Mouse (Mus musculus) stomach, embryonic 16.5 days (tissue): Measurements from ENCODE around the gene Dnajb4. TPM values are rescaled to one million over a fixed set of nuclear protein-coding genes. Genes with fewer than 3 reads are reported as not detected.
"Not testable (repeated sequence)": the region's sequence is repeated elsewhere in the genome, so short reads cannot be mapped to it uniquely, and the experiment has no call there.

Experiments used
- ATAC-seq: fragments of 200-750 bp; cut with Nextera tagmentation; 2 replicates; pipeline ENCODE4 v1.8.0; 2017; ENCODE audit warnings: moderate number of reproducible peaks, moderate TSS enrichment; ENCODE audit not compliant: insufficient read depth, low FRiP score
- H3K27ac ChIP-seq: fragments of 300-500 bp; sonication (generic); 2 replicates; pipeline ENCODE4 v1.5.1; 2014; ENCODE audit warnings: low read length
- H3K27me3 ChIP-seq: fragments of 300-500 bp; sonication (generic); 2 replicates; pipeline ENCODE4 v1.6.1; 2014; ENCODE audit warnings: low read length, control low read depth, mixed read lengths; ENCODE audit not compliant: control insufficient read depth, insufficient read depth
- H3K36me3 ChIP-seq: fragments of 300-500 bp; sonication (generic); 2 replicates; pipeline ENCODE4 v1.6.1; 2014; ENCODE audit warnings: low read length; ENCODE audit not compliant: control insufficient read depth, insufficient read depth
- H3K4me1 ChIP-seq: fragments of 300-500 bp; sonication (generic); 2 replicates; pipeline ENCODE4 v1.6.1; 2014; ENCODE audit warnings: low read length, control low read depth, mixed read lengths; ENCODE audit not compliant: control insufficient read depth, insufficient read depth
- H3K4me2 ChIP-seq: fragments of 300-500 bp; sonication (generic); 2 replicates; pipeline ENCODE4 v1.6.1; 2014; ENCODE audit warnings: low read depth, low read length, mixed read lengths
- H3K4me3 ChIP-seq: fragments of 300-500 bp; sonication (generic); replicated peaks from 2 replicates; pipeline ENCODE4 v1.5.1; 2014; ENCODE audit warnings: mild to moderate bottlenecking, low read length
- H3K9ac ChIP-seq: fragments of 300-500 bp; sonication (generic); 2 replicates; pipeline ENCODE4 v1.6.1; 2014; ENCODE audit warnings: low read length
- H3K9me3 ChIP-seq: fragments of 300-500 bp; sonication (generic); replicated peaks from 2 replicates; pipeline ENCODE4 v1.6.1; 2016; ENCODE audit warnings: low read length, control low read depth; ENCODE audit not compliant: control insufficient read depth
- WGBS: fragments of 180-500 bp; shearing (Covaris S2); extraction: QIAGEN DNeasy Blood & Tissue Kit; methylation state at CpG from one replicate; pipeline ENCODE4 v1.1.7; 2014; 5-methylcytosine and 5-hydroxymethylcytosine counted together
- polyA plus RNA-seq: library from polyadenylated mRNA; unstranded; fragments of >200 nt; fragmentation: Nextera tagmentation; extraction: Ambion mirVana; gene quantifications from 2 replicates; pipeline ENCODE4 v1.2.1, GENCODE M21; 2015

Gene Dnajb4
- polyA plus RNA-seq, 1 experiment from 2014 or later: 39.8 TPM

GRCm38 (mm10) chr3:152130963-152131362 is 79.1 kb downstream of the Dnajb4 start:
- no peak overlapping the region for H3K27ac ChIP-seq
- no peaks in the 10 kb centered on the region for H3K36me3 ChIP-seq
- H3K4me3 ChIP-seq: no peak overlapping the region
- H3K4me1 ChIP-seq: no peaks in the 10 kb centered on the region
- no peaks in the 10 kb centered on the region for H3K9me3 ChIP-seq
- 65% methylated on average over 4 of the region's 4 CpGs for WGBS
- no peaks in the 10 kb centered on the region for H3K27me3 ChIP-seq
- no peak overlapping the region for H3K9ac ChIP-seq
- no peak for ATAC-seq
- H3K4me2 ChIP-seq: no peak overlapping the region

- H3K4me2 ChIP-seq, H3K36me3 ChIP-seq, H3K27ac ChIP-seq, ATAC-seq, H3K9me3 ChIP-seq, H3K27me3 ChIP-seq, H3K4me1 ChIP-seq, H3K9ac ChIP-seq, H3K4me3 ChIP-seq: not testable (repeated sequence)
- 89% methylated on average over 4 of the region's 4 CpGs for WGBS
Observed at GRCm38 (mm10) chr3:152129426-152129825, 80.7 kb downstream of the Dnajb4 start.

- H3K4me2 ChIP-seq: no peak overlapping the region
- no peaks in the 10 kb centered on the region for H3K9me3 ChIP-seq
- H3K9ac ChIP-seq: no peak overlapping the region
- no peak overlapping the region for H3K4me3 ChIP-seq
- H3K36me3 ChIP-seq: no peaks in the 10 kb centered on the region
- no peaks in the 10 kb centered on the region for H3K4me1 ChIP-seq
- H3K27me3 ChIP-seq: no peaks in the 10 kb centered on the region
- H3K27ac ChIP-seq: no peak overlapping the region
- WGBS: 75% methylated on average over 7 of the region's 7 CpGs
- ATAC-seq: no peak
Observed at GRCm38 (mm10) chr3:152128631-152129030, 81.5 kb downstream of the Dnajb4 start.

Other genes with a start within 250 kb of the Dnajb4 start
- 56.1 and 59.9 TPM in 2 replicates for gene Gipc2, start 44.1 kb downstream of the Dnajb4 start, polyA plus RNA-seq
- gene Fubp1, start 120 bp upstream of the Dnajb4 start, polyA plus RNA-seq: 156 and 169 TPM in 2 replicates
- gene Nexn, start 56.0 kb upstream of the Dnajb4 start, polyA plus RNA-seq: 33.8 and 44.9 TPM in 2 replicates
- gene Miga1, start 130.1 kb upstream of the Dnajb4 start, polyA plus RNA-seq: 10.9 and 11.1 TPM in 2 replicates
- gene Usp33, start 136.2 kb upstream of the Dnajb4 start, polyA plus RNA-seq: 44.3 and 45.8 TPM in 2 replicates
- gene Zzz3, start 185.2 kb upstream of the Dnajb4 start, polyA plus RNA-seq: 36.8 and 37.9 TPM in 2 replicates